Mouse (Mus musculus): ENCODE data around the gene Lime1. TPM values are rescaled to one million over a fixed set of nuclear protein-coding genes. Genes with fewer than 3 reads are reported as not detected.
A peak's percentile ranks its signal among the peaks of the same experiment; 100 is the strongest.

Gene Lime1
- 10 to 100 TPM; 35.8 to 39.1 TPM for total RNA-seq (2021)

DNA sequence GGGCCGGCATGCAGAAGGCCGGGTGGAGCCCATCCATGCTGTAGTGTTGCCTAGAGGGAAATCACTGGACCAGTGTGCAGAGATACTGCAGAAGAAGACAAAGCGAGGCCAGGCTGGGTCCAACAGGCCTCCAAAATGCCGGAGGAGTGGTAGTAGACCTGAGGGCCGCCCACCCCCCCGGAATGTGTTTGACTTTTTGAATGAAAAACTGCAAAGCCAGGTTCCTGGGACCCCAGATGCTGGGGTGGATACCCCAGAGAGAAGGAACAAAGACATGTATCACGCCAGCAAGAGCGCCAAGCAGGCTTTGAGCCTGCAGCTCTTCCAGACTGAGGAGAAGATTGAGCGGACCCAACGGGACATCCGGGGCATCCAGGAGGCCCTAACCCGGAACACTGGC, at the start of gene Lime1:
TSS of gene Lime1 (plus strand) at position 301 of the 400 bp plus-strand sequence.
- DNase-seq (ENCODE audit: low spot score in 2 of 2) = no peak
- intact Hi-C loops (cut with DNase I) = no loop called here

DNA sequence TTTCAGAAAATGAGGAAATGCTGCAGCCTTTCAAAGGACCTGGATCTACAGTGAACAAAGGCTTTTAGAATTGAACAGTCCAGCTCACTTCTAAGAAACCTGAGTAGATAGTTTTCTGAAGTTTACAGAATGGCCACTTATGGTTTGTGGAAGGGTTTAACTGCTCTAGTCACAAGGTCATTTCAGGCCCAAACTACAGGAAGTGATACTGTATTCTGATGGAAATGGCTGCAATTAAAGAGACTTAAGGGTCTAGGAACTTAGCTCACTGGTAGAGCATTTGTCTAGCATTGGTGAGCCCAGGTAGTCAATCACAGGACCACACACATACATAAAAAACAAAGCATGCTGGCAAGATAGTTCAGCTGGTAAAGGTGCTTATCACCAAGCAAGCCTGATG, 47.3 kb upstream of the Lime1 start:
- no peak for DNase-seq (ENCODE audit: low spot score in 2 of 2)
- intact Hi-C loops (cut with DNase I) = no loop called here

DNA sequence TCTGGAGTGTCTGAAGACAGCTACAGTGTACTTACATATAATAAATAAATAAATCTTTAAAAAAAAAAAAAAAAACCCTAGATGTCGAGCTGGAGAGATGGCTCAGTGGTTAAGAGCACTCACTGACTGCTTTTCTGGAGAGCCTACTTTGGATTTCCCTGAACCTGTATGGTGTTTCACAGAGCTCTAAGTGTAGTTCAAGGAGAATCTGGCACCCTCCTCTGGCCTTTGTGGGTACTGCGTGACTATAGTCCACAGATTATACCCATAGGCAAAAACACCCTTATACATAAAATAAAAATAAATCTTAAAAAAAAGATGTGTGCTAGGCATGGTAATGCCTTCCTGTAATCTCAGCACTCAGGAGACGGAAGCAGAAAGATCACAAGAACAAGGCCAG, 45.9 kb upstream of the Lime1 start:
- intact Hi-C loops (cut with DNase I) = no loop called here
- peak; percentile 76 to 82 for DNase-seq (ENCODE audit: low spot score in 2 of 2)

DNA sequence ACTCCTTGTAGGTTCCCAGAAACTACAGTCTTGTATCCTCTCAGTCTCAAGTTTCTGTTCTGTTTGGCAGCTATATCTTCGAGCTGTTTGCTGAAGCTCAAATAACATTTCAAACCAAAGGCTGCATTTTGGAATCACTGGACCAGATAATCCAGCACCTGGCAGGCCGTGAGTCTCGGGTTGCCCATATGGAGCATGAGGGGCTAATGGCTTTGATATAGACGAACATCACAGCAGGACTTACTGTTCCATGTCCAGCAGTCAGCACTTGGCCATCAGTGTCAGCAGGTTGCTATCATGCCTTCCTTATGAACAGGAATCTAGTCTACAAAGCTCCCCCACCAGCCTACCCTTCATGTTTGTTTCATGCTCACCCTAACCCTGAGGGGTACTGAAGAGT, 39.5 kb upstream of the Lime1 start:
- no peak for DNase-seq (ENCODE audit: low spot score in 2 of 2)
- intact Hi-C loops (cut with DNase I) = no loop called here

DNA sequence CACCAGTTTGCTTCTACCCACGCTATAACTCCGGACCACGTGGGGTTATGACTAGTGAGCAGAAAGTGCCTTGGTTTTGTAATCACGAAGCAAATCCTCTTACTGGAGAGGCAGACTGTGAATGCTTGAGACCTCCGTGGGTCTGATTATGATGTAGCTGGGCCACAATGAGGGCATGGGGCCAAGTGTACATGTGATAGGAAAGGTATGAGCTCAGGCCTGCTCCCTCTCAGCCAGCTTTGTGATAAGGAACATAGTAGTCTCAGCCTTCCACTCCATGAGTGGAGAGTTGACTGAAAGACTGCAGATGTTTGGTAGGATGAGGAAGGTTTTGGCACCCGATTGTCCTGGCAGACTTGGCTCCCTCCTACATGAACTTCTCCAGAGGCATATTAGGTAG, 37.1 kb upstream of the Lime1 start:
- DNase-seq (ENCODE audit: low spot score in 2 of 2) = no peak
- intact Hi-C loops (cut with DNase I) = no loop called here

DNA sequence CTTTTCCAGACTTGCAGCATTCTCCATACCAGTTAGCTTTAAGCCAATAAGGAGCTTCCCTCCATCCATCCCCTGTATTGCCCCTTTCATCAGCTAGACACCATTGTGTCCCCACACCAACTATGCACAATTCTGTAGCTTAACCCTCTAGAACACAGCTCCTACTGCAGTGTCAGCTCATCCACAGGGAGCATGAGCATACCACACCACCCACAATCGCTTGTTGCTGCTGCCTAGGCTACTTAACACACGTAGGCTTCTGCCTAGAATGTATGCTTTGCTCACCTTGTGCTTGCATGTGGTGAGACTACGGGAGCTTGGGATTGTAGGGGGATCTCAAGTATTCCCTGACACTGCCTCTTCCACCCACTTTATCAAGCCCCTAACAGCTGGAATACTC, 23.1 kb upstream of the Lime1 start:
- peak in 1 of 2 experiments; percentile 10 for DNase-seq (ENCODE audit: low spot score in 2 of 2)
- intact Hi-C loops (cut with DNase I) = no loop called here

DNA sequence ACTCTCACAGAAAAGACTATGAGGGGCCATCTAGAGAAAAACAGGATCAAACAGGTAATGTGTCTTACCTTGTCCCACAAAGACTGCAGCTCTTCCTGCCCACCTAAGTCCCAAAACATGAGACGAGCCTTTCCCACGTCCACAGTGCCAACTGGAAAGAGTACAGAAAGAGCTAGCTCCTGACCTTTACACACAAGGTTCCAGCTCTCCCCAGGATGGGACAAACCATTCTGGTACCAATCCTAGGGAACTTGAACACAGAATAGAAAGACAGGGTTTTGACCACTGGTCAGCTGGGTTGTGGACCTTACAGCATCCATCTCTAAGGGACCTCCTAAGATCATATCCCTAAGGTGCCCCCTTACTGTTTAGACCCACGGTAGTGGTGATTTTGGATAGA, 15.9 kb upstream of the Lime1 start:
- intact Hi-C loops (cut with DNase I) = no loop called here

DNA sequence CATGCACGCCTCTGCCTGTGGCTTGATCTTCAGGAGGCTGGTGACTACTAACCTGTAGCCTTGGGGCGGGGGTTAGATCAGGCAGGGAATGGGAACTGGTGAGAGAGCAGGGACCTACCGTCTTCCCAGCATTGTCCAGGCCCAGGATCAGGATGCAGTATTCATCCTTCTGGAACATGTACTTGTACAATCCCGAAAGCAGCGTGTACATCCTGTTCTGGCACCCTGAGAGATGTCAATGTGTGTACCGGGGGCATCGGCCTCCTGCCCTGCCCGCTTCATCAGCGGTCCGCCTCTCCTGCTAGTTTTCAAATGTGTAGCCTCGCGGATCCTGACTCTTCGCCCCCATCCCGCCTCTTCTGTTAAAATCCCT, 15.4 kb upstream of the Lime1 start:
- no peak for DNase-seq (ENCODE audit: low spot score in 2 of 2)
- intact Hi-C loops (cut with DNase I) = no loop called here

More for the DNA sequence above, 15.9 kb upstream of the Lime1 start:
- no peak for DNase-seq (ENCODE audit: low spot score in 2 of 2)

DNA sequence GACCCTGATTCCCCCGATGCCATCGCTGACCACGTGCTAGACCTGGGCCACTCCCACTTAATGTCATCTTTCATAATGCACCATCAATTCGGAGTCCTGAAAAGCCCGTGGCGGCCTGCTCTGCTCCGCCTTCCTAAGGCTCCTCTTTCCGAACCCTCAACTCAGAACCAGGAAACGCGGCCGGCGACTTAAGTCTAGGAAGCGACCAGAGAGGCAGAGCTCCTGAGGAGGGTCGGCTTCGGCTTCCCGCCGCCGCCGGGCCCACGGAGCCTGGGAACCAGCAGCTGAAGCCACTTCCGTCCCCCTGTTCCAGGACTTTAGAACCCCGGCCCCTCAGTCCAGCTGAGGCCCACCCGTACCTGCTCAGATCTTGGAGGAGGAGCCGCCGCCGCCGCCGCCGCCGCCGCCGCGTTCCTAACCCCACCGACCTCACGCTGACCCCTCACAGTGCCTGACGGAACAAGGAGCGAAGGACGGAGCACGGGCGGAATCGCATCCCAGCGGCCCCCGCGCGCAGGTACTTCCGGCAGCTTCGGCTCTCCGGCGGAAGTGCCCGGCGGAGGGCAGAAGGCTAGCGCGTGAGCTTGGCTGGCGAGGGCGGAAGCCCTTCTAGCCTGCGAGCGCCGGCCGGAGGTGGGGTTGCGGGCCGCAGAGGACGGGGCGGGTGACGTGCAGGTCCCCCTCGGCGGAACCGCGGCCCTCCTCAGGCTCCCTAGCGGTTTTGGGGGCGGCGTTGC, 14.8 kb upstream of the Lime1 start, which contains the start of the genes Zgpat and Arfrp1:
TSS of gene Zgpat (plus strand) at position 69 of the 737 bp plus-strand sequence.
TSS of gene Arfrp1 (minus strand) at position 545 of the 737 bp plus-strand sequence.
- peak; percentile 91 to 93 for DNase-seq (ENCODE audit: low spot score in 2 of 2)
- intact Hi-C loops (cut with DNase I) = no loop called here

DNA sequence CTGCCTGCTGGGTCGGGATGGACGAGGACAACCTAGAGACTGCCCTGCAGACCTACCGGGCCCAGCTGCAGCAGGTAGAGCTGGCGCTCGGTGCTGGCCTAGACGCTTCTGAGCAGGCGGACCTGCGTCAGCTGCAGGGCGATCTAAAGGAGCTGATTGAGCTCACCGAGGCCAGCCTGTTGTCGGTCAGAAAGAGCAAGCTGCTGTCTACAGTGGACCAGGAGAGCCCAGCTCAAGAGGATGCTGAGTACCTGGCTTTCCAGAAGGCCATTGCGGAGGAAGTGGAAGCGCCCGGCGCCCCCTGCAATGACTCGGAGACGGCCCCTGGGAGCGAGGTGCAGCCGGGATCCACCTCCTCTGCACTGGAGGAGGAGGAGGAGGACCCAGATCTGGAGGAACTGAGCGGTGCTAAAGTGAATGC, 14.2 kb upstream of the Lime1 start:
- intact Hi-C loops (cut with DNase I) = no loop called here
- DNase-seq (ENCODE audit: low spot score in 2 of 2) = no peak

DNA sequence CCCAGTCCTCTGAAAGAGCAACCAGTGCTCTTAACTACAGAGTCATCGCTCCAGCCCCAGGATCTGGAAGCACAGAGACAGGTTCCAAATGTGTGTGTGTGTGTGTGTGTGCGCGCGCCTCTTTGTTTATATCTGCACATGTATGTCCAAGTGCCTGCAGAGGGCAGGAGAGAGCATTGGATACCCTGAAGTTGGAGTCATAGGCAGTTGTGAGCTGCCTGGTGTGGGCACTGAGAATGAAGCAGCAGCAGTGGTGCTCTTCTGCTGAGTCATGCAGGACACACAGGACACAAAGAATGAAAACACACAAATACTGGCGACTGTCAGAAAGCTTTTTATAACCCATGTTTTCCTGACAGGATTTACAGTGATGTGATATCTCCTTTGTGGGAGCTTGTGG, 9.9 kb upstream of the Lime1 start:
- intact Hi-C loops (cut with DNase I) = no loop called here
- DNase-seq (ENCODE audit: low spot score in 2 of 2) = no peak

DNA sequence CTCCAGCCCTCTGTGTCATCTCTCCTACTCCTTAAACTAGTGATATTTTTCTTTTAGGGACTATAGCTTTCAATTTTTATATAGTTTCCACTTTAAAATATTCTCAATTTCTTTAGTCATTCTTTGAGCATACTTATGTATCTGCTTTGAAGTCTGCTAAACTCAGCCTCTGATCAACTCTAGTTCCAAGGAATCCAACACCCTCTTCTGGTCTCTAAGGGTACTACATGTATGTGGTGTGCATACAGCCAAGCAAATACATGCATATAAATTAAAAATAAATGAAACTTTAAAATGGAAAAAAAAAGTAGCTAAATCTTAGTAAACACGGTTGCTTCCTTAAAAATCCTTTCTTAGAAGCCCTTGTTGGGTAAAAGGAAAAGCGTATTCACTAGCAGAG, 4.1 kb upstream of the Lime1 start:
- no peak for DNase-seq (ENCODE audit: low spot score in 2 of 2)
- intact Hi-C loops (cut with DNase I) = no loop called here

DNA sequence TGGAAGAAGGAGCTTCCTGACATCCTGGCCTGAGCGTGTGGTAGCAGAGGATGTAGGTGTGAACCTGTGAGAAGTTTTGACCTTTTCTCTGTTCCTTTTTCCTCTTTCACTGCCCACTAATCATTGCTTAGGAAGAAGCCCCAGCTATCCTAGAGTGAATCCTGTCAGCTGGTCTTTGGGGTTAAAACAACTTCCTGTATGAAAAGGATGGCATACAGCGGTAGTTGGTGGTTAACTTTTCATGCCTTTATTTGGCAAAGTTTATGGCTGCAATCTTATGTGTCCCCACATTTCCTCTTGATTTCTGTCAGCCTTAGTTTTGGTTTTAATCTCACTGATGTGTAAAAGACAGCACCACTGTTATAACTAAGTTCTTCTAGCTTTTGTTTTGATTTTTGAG, 2.6 kb upstream of the Lime1 start:
- intact Hi-C loops (cut with DNase I) = no loop called here
- no peak for DNase-seq (ENCODE audit: low spot score in 2 of 2)

DNA sequence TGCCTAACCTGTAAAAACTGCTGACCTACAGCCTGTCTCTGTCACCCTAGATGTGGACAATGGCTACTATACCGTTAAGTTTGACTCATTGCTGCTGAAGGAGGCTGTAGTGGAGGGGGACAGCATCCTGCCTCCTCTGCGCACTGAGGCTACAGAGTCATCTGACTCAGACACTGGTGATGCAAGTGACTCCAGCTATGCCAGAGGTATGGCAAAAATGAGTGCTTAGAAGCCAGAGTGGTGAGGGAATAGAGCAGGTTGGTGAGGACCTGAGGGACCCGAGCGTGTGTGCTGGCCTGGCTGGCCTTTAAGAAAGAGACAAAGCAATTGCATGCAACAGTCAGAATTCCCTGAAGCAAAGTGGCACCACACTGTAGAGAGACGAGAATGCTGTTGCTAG, 1.2 kb upstream of the Lime1 start:
- no peak for DNase-seq (ENCODE audit: low spot score in 2 of 2)
- intact Hi-C loops (cut with DNase I) = no loop called here

DNA sequence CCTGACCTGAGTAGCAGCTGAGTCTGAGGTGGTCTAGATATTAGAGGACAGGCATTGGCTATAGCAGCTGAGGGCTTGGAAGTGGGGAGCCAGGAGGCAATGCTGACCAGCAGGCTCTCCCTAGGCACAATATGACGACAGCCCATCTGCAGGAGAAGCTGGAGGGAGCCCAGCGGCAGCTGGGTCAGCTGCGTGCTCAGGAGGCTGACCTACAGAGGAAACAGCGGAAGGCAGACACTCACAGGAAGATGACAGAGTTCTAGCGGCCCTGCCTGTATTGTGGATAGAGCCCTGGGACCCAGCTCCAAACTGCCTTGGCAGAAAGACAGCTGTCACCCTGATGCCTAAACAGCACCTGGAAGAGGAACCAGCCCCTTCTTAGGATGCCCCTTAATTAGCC, 373 bp downstream of the Lime1 start:
- intact Hi-C loops (cut with DNase I) = no loop called here
- DNase-seq (ENCODE audit: low spot score in 2 of 2) = no peak

DNA sequence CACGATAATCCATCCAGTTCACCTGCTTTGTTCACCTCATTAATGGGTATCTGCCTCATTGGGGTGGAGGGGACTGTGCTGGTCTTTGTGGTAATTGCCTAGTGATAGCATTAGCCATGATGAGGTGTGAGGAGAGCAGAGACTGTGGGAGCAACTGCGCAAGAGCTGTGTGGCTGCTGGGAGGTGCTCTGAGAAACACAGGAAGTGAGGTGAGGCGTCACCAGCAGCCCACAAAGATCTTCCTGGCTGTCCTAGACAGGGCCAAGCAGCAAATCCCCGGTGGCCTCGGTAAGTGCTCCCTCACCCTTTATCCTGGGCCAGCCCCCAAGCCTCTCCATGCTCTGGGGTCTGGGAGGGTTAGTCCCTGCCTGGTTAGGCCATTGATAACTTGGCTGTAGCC, 1.2 kb downstream of the Lime1 start:
- DNase-seq (ENCODE audit: low spot score in 2 of 2) = no peak
- intact Hi-C loops (cut with DNase I) = no loop called here

DNA sequence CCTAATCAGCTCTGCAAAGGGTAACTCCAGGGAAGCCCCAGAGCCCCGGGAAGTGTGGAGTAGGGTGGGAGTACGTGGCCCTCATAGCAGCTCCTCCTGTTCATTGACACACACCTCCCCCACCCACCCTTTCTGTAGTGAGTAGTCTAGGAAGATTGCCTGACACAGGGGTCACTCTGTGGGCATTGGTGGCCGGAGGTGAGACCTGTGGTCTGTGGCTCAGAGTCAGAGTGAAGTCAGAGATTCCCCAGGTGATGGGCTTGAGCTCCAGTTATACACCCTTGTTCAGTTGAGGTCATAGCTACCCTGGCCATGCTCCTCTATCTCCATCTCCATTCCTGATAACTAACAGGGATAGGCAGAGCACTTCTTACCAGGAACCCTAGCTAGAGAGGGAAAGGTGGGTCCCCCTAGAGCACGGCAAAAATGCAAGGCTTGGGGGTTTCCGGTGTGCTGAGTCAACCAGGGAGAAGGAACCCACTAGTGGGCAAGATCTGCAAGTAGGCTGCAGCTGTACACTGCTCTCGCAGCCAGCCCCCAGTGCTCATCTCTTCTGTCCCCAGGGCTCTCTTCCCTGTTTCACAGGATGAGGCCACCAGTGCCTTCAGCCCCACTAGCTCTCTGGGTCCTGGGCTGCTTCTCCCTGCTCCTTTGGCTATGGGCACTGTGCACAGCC, 1.9 kb downstream of the Lime1 start:
- intact Hi-C loops (cut with DNase I) = no loop called here
- DNase-seq (ENCODE audit: low spot score in 2 of 2) = no peak

DNA sequence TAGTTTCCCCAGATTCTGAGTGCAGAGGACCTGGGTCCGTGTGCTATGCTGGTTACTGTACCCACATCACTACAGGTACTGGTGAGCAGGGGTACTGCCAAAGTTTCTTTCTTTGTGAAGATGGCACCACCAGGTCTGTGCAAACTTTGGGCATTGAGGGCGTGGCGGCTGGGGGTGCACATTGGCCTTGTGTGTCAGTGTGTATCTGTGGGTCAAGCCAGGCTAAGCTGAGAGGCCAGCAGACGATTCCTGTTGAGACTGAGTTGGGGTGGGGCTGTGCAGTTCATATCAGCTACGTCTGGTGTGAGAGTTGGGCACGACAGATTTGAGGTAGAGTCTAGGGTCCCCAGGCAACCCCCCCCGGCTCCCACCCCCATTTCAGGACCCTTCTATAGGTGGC, 4.6 kb downstream of the Lime1 start:
- intact Hi-C loops (cut with DNase I) = no loop called here
- no peak for DNase-seq (ENCODE audit: low spot score in 2 of 2)

DNA sequence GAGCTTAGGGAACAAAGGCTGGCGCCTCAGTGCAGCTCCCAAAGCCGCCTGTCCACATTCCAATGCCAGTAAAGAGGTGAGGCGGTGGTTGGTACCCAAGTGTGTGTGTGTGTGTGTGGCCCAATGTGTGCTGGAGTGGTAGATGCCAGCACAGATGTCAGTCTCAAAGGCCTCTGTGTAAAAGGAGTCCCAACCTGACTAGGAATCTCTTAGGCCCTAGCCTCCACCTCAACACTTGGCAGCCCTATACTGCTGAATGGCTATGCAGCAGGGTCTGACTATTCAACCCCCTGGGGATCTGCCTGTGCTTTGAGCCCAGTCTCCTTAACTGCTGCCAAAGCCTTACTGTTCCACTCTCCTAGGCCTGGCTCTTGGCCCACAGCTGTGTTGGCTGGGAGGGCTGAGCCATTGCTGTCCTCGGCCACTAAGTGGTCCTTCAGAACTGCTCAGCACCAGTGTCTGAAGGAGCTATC, 5.1 kb downstream of the Lime1 start:
- intact Hi-C loops (cut with DNase I) = no loop called here
- peak in 1 of 2 experiments; percentile 32 for DNase-seq (ENCODE audit: low spot score in 2 of 2)

DNA sequence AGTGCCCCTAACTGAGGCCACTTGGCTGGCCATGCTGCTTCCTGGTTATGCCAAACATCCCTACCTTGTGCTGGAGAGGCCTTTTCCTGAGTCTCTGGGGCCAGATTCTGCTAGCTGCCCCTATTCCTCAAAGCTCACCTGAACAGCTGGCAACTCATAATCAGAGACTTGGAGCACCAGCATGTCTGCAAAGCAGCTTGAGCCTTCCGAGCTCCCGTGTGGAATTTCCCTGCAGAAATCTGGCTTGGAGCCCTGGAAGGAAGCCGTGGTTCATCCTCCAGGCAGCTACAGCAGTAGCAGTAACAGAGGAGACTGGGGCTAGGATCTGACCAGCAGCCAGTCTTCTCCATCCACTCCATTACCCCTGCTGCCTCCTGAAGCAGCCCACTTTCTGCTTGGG, 6.0 kb downstream of the Lime1 start:
- peak; percentile 51 to 83 for DNase-seq (ENCODE audit: low spot score in 2 of 2)
- intact Hi-C loops (cut with DNase I) = no loop called here

DNA sequence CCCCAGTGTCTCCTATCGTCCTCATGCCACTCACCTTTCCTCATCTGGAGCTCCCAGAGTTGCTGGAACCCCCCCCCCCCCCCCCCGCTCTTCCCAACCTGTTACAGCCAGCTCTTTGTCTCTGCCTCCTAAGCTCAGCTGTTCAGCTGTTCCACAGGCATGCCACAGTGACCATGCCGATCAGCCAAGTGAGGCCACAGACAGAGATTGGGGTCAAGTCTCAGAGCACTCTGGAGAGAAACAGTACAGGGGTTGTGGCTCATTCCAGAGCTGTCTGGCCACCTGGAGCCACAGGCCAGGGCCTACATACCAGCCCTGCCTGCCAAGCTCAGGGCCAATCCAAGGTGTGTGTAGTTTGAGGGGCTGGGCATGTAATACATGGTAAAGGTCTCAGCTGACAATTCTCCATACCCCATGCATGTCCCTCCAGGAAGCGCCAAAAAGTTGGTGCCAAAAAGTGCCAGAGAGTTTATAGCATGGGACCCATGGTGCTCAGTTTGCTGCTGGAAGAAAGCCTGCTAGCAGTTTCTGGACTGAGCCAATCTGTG, 6.9 kb downstream of the Lime1 start:
- no peak for DNase-seq (ENCODE audit: low spot score in 2 of 2)
- intact Hi-C loops (cut with DNase I) = no loop called here

Measured in left cerebral cortex, postnatal 25 days (tissue).